Mouse (Mus musculus): ENCODE data around the gene Rgr.

DNA sequence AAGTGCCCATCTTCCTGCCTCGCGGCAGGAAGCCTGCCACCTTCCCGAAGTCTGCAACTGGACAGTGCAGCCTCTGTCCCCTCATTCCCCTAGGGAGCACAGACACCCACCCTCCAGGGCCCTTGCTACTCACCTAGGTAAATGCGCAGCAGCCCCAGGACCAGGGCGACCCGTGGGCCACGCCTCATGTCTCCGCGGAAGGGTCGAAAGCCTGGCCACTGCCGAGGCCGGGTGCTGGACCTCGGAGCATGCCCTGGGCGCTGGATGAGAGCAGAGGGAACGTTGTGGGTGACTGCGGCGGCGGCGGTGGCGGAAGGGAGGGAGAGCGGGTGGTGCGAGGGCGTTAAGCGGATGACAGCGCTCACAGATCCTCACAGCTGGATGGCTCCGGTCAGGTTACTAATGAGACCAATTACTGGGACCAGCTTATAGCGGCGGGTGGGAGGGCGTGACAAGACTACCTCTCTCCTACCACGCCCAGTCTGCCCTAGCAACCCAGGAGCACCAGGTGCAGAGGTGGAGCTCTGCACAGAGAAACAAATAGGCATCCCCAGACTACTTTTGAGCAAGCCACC is 49.3 kb upstream of the Rgr start, which contains the start of gene Cdhr1:
- TF ChIP-seq POLR2A (IDR thresholded peaks at IDR 0.05; ENCODE audit: control insufficient read depth, low read depth, low read length) (no peak), CTCF (IDR thresholded peaks at IDR 0.05; ENCODE audit: control insufficient read depth, insufficient read depth, insufficient replicate concordance, low read depth, low read length) (no peak)

Data from testis, adult 2 months (tissue).